Mouse (Mus musculus) small intestine, adult 2 months (tissue): ENCODE measurements around the gene Cdc34. TPM values are rescaled to one million over a fixed set of nuclear protein-coding genes. Genes with fewer than 3 reads are reported as not detected.

Experiments
- H3K27ac ChIP-seq: fragments of 200-500 bp; 2 replicates; pipeline ENCODE4 v1.5.1; 2012; ENCODE audit warnings: low read depth, low read length, control low read depth, inconsistent platforms; ENCODE audit not compliant: insufficient read depth
- H3K27me3 ChIP-seq: fragments of 200-500 bp; 2 replicates; pipeline ENCODE4 v1.6.1; 2012; ENCODE audit warnings: mild to moderate bottlenecking, moderate library complexity, low read length, inconsistent platforms; ENCODE audit not compliant: control insufficient read depth, insufficient read depth
- H3K36me3 ChIP-seq: fragments of 200-500 bp; 2 replicates; pipeline ENCODE4 v1.6.1; 2012; ENCODE audit warnings: mild to moderate bottlenecking, low read length, control low read depth, inconsistent platforms; ENCODE audit not compliant: control insufficient read depth, insufficient read depth
- H3K4me1 ChIP-seq: fragments of 200-500 bp; 2 replicates; pipeline ENCODE4 v1.6.1; 2012; ENCODE audit warnings: low read length, inconsistent platforms, mixed read lengths; ENCODE audit not compliant: control insufficient read depth, insufficient read depth, insufficient read length
- H3K4me3 ChIP-seq: fragments of 200-500 bp; 2 replicates; pipeline ENCODE4 v1.5.1; 2012; ENCODE audit warnings: low read depth, mild to moderate bottlenecking, control low read depth, inconsistent platforms, low read length, moderate library complexity
- CTCF ChIP-seq: fragments of 200-500 bp; IDR thresholded peaks from 2 replicates; pipeline ENCODE4 v1.5.1; 2012; ENCODE audit warnings: low read depth, mild to moderate bottlenecking, control low read depth, inconsistent platforms, low read length, moderate library complexity, mixed read lengths; ENCODE audit not compliant: insufficient replicate concordance, insufficient read length; ENCODE audit errors: extremely low read depth
- POLR2A ChIP-seq: fragments of 200-500 bp; IDR thresholded peaks from 2 replicates; pipeline ENCODE4 v1.6.1; 2012; ENCODE audit warnings: low read depth, mild to moderate bottlenecking, control low read depth, inconsistent platforms, low read length, moderate library complexity
- WGBS: fragments of 180-500 bp; shearing (Covaris S2); methylation state at CpG from one replicate; pipeline ENCODE4 v1.1.7; 2018; 5-methylcytosine and 5-hydroxymethylcytosine counted together
- polyA plus RNA-seq: library from polyadenylated mRNA; depleted of rRNA; stranded (reverse); fragments of >200 nt; gene quantifications from 2 replicates; pipeline ENCODE4 v1.2.3, GENCODE M21; 2012

Gene Cdc34
- polyA plus RNA-seq, 1 experiment, result 163 TPM

DNA sequence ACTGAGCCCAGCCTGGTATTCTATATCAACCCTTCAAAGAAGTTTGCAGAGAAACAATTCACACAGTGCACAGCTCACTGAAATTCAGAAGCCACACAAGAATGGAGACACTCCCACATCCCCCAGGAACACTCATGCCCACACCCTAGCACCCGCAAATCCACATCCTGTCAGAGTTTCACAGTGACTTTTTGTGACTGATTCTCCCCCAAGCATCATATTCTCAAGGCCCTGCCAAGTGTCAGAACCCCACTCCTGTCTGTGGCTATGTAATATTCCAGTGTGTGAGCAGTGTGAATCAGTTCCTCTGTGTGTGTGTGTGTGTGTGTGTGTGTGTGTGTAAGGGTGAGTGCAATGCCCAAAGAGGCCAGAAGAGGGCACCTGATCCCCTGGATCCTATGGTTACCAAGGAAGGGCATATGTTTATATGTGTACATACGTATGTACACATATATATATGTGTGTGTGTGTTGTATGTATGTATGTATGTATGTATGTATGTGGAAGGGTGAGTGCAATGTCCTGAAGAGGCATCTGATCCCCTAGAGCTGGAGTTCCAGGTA is 10.1 kb downstream of the Cdc34 start:
- H3K27ac ChIP-seq, result no peak overlapping the region
- H3K27me3 ChIP-seq, result no peaks in the 10 kb centered on the region
- H3K4me1 ChIP-seq, result peaks cover 13% of the 10 kb centered on the region
- peaks cover 22% of the 10 kb centered on the region for H3K36me3 ChIP-seq
- H3K4me3 ChIP-seq, result no peak overlapping the region
- TF ChIP-seq CTCF (no peak), POLR2A (no peak)
- WGBS, result 95% methylated on average over 2 of the region's 2 CpGs

DNA sequence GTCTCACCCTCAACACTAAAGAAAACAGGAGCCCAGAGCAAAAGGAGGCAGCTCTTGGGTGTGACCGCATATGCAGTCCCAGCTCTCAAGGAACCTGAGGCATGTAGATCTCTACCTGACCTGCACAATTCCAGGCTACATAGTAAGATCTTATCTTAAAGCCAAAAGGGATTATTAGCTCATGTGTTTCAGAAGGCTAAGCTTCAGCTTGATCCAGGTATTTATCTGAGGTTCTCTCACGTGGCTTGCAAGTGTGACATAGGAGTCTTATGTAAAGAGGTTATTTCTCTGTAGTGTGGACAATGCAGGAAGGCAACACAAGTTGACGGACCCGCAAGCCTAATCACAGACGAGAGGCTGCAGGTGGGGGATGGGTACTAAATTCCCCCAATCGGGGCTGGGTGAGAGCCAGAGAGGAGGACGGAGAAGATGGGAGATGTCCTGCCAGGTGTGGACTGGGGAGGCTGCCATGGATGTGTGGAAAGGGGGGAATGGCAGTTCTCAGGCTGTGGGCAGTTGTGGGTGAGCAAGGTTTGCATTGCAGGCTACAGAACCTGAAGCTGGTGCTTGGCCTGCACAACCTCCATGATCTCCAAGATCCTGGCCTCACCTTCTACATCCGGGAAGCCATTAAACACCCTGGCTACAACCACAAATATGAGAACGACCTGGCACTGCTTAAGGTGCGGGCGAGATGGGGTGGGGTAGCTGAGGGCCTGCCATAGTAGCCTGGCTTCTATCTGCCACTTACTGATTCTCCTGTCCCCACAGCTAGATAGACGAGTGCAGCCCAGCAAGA is 11.8 kb downstream of the Cdc34 start:
- Histone ChIP-seq H3K4me3 (no peak overlapping the region), H3K4me1 (peaks cover 28% of the 10 kb centered on the region), H3K36me3 (peaks cover 6% of the 10 kb centered on the region), H3K27ac (no peak overlapping the region), H3K27me3 (no peaks in the 10 kb centered on the region)
- WGBS, result 75% methylated on average over 12 of the region's 12 CpGs
- TF ChIP-seq CTCF, result no peak
- no peak for TF ChIP-seq POLR2A

DNA sequence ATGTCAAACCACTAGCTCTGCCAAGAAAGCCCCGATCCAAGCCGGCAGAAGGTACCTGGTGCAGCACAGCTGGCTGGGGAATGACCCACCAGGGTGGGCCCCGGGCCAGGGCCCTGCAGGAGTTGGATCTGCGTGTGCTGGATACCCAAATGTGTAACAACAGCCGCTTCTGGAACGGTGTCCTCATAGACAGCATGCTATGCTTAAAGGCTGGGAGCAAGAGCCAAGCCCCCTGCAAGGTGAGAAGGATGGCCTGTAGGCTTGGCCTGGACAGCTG is 12.3 kb downstream of the Cdc34 start:
- no peak overlapping the region for H3K27ac ChIP-seq
- peaks cover 31% of the 10 kb centered on the region for H3K4me1 ChIP-seq
- H3K36me3 ChIP-seq, result 0 out of 2 replicates have a peak, but pooled peaks cover under 1% of the 10 kb centered on the region
- 88% methylated on average over 6 of the region's 6 CpGs for WGBS
- no peaks in the 10 kb centered on the region for H3K27me3 ChIP-seq
- no peak overlapping the region for H3K4me3 ChIP-seq
- no peak for TF ChIP-seq CTCF
- TF ChIP-seq POLR2A, result no peak

DNA sequence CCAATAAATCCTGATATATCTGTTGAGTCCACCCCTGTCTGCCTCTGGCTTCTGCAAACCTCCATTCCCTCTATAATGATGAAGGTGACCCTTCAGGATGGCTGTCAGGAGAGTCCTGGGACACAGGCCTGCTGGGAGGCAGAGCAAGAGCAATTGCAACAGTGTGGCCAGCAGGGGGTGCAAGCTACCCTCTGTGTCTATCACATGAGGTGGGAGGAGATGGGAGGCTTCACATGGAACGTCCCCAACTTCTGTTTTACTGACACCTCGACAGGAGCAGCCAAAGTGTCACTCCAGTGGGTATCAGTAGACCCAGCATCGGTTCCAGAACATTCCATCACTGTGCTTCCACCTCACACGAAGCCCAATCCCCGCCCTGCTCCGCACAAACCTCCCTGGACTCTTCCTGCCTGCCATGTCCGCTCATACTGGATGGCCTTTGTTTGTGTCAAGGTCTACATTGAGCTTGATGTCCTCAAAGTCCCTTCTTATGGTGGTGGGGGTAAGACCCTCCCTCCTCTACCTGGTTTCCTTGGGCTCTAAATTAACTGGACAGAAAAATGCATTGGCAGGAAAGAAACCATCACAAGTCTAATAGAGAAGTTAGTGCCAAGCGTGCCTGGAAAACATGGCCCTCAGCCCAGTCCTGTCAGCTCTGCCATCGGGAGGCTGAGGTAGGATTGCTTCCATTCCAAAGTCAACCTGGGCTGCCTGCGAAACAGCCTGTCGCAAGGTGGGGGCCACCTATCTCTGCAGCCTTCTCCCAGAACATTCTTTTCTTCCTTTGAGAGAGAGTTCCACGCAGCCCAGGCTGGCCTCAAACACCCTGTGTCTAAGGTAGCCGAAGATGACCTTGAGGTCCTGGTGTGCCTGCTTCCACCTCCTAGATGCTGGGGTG is 13.5 kb downstream of the Cdc34 start:
- H3K36me3 ChIP-seq, result no peaks in the 10 kb centered on the region
- no peak for TF ChIP-seq POLR2A
- peak; percentile 87; the same call in 1 of the 2 replicates for TF ChIP-seq CTCF
- H3K27me3 ChIP-seq, result no peaks in the 10 kb centered on the region
- peaks cover 31% of the 10 kb centered on the region for H3K4me1 ChIP-seq
- H3K4me3 ChIP-seq, result peak overlapping the region; percentile 40
- peak overlapping the region; percentile 100 for H3K27ac ChIP-seq
- 15% methylated on average over 13 of the region's 13 CpGs for WGBS

DNA sequence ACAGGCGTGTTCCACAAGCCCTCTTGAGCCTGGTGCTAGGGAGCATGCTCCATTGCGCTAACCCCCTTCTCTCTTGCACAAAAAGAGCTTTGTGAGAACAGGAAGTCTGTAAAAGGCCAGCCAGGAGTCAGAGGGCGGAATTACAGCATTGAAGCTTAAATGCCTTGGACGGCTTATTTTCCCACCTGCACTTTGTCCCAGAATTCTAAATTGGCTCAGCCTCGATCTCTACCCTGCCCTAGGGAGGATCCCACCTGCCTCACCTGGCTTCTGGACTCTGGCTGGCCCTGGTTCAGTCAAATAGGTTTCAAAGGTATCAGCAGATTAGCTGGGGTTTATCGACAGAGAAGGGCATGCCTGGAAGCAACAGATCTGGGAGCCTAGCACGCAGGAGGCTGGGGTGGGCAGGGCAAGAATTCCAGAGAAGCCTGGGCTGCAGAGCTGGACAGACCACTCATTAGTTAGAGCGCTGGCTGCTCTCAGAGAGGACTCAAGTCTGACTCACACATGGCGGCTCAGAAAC is 14.2 kb downstream of the Cdc34 start:
- WGBS, result 12% methylated on average over 9 of the region's 9 CpGs
- H3K27me3 ChIP-seq, result no peaks in the 10 kb centered on the region
- H3K4me3 ChIP-seq, result peak overlapping the region; percentile 17; the same call in 1 of the 2 replicates
- peaks cover 38% of the 10 kb centered on the region for H3K4me1 ChIP-seq
- peak overlapping the region; percentile 100 for H3K27ac ChIP-seq
- no peaks in the 10 kb centered on the region for H3K36me3 ChIP-seq
- TF ChIP-seq POLR2A (no peak; the same call in 1 of the 2 replicates), CTCF (no peak)

DNA sequence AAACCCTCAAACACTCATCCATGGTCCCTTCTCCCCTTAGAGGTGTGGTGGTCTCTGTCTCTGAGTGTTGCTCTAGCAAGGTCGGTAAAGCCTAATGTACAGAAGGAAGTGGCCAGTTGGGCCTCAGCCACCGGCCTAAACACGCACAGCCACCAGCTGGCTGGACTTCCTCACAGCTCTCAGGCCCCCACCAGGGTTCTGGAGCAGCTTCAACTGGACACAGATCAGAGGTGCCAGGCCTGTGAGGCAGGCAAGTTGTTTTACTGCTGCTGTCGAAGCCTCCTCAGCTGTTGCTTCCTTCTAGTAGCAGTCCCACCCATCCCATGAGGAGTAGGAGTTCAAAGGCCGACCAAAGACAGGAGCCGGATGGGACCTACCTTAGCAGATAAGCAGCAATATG is 15.9 kb downstream of the Cdc34 start:
- TF ChIP-seq CTCF (no peak), POLR2A (peak; percentile 51; the same call in 1 of the 2 replicates)
- 13% methylated on average over 6 of the region's 6 CpGs for WGBS
- no peak overlapping the region for H3K4me3 ChIP-seq
- peak overlapping the region; percentile 100 for H3K27ac ChIP-seq
- no peaks in the 10 kb centered on the region for H3K27me3 ChIP-seq
- H3K36me3 ChIP-seq, result no peaks in the 10 kb centered on the region
- H3K4me1 ChIP-seq, result peaks cover 44% of the 10 kb centered on the region
